Mouse (Mus musculus) heart, embryonic 12.5 days (tissue): ENCODE data around the gene Irf2. TPM values are rescaled to one million over a fixed set of nuclear protein-coding genes. Genes with fewer than 3 reads are reported as not detected.
"Not testable (repeated sequence)": the region's sequence is repeated elsewhere in the genome, so short reads cannot be mapped to it uniquely, and the experiment has no call there.

Source experiments
- ATAC-seq: fragments of 200-750 bp; cut with Nextera tagmentation; 2 replicates; pipeline ENCODE4 v1.8.0; 2017; ENCODE audit warnings: moderate TSS enrichment, moderate library complexity; ENCODE audit not compliant: insufficient number of reproducible peaks, low FRiP score
- H3K27ac ChIP-seq: fragments of 300-500 bp; sonication (generic); 2 replicates; pipeline ENCODE4 v1.5.1; 2016; ENCODE audit warnings: mild to moderate bottlenecking, moderate library complexity; ENCODE audit not compliant: poor library complexity, severe bottlenecking
- H3K27me3 ChIP-seq: fragments of 300-500 bp; sonication (generic); replicated peaks from 2 replicates; pipeline ENCODE4 v1.6.1; 2016; ENCODE audit warnings: mild to moderate bottlenecking, moderate library complexity
- H3K36me3 ChIP-seq: fragments of 300-500 bp; sonication (generic); 2 replicates; pipeline ENCODE4 v1.6.1; 2016; ENCODE audit warnings: mild to moderate bottlenecking, moderate library complexity
- H3K4me1 ChIP-seq: fragments of 300-500 bp; sonication (generic); replicated peaks from 2 replicates; pipeline ENCODE4 v1.6.1; 2016; ENCODE audit warnings: mild to moderate bottlenecking
- H3K4me2 ChIP-seq: fragments of 300-500 bp; sonication (generic); 2 replicates; pipeline ENCODE4 v1.6.1; 2016; ENCODE audit warnings: mild to moderate bottlenecking, moderate library complexity
- H3K4me3 ChIP-seq: fragments of 300-500 bp; sonication (generic); 2 replicates; pipeline ENCODE4 v1.5.1; 2016; ENCODE audit warnings: mild to moderate bottlenecking
- H3K9ac ChIP-seq: fragments of 300-500 bp; sonication (generic); 2 replicates; pipeline ENCODE4 v1.6.1; 2016; ENCODE audit warnings: mild to moderate bottlenecking, moderate library complexity
- H3K9me3 ChIP-seq: fragments of 300-500 bp; sonication (generic); replicated peaks from 2 replicates; pipeline ENCODE4 v1.6.1; 2016; ENCODE audit warnings: mild to moderate bottlenecking, moderate library complexity
- WGBS: fragments of 180-500 bp; shearing (Covaris S2); methylation state at CpG from one replicate; pipeline ENCODE4 v1.1.7; 2016; 5-methylcytosine and 5-hydroxymethylcytosine counted together
- polyA plus RNA-seq: library from polyadenylated mRNA; unstranded; fragments of >200 nt; fragmentation: Nextera tagmentation; extraction: Ambion mirVana; gene quantifications from 2 replicates; pipeline ENCODE4 v1.2.1, GENCODE M21; 2016

Irf2 gene
- polyA plus RNA-seq, 1 experiment from 2014 or later: 12.5 TPM

DNA sequence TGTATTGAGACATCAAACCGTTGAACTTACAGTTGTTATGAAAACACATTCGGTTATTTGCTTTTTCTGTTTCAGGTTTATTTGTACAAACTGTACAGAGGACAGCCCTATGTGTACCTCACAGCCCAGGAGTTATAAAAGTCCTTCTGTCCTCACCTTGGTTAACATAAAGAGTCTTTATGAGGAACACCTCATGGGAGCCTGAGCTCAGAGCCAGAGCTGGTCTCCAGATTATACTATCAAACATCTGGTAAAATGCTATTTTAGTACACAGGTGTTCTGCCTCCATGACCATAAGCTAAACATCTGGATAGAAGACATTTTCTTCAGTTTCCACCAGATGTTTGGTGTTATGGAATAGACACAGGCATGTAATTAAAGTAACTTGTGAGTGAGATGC is 13.1 kb upstream of the Irf2 start:
- Histone ChIP-seq H3K9me3 (no peaks in the 10 kb centered on the region), H3K4me3 (no peak overlapping the region), H3K27me3 (no peaks in the 10 kb centered on the region), H3K4me1 (0 out of 2 replicates have a peak, but pooled peaks cover 3% of the 10 kb centered on the region), H3K9ac (no peak overlapping the region), H3K36me3 (no peaks in the 10 kb centered on the region), H3K27ac (no peak overlapping the region), H3K4me2 (no peak overlapping the region)
- ATAC-seq: no peak
- 85% methylated on average over 2 of the region's 2 CpGs for WGBS

DNA sequence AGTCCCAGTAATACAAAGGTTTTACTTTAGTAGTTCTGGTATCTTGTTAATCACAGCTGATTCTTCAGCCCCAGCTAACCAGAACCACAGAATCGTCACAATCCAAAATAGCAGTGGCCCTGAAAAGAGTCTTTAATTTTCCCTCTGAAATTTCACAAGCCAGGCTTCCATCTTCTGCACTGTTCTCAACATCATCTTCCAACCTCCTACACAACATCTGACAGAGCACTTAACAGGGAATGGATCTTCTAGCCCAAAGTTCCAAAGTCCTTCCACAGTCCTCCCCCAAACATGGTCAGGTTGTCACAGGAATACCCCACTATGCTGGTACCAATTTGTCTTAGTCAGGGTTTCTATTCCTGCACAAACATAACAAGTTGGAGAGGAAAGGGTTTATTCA is 9.9 kb upstream of the Irf2 start:
- not testable (repeated sequence) for H3K4me1 ChIP-seq, ATAC-seq, H3K27me3 ChIP-seq, H3K9ac ChIP-seq, H3K36me3 ChIP-seq, H3K27ac ChIP-seq, H3K4me2 ChIP-seq, H3K9me3 ChIP-seq, H3K4me3 ChIP-seq
- WGBS: 77% methylated on average over 1 of the region's 1 CpGs

DNA sequence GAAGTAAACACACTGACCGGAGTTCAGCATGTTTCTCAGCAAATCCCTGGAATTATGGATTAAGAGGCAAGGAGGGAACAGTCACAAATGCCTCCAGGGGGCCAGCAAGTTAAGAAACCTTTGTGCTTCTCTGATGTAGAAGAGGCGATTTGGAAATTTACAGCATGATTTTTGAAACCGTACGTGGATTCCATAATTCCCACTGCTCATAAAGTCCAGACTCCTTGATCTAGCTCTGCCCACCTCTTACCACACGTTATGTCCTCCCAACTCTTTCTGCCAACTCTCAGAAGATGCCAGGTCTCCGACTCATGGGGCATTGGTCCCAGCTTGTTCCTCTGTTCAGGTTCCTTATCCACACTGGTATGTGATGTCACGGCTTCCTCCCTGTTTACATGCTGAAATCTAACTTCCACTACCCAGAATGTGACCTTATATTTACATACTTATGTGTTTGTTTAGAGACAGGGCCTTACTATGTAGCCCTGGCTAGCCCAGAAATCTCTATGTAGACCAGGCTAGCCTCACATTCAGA is 7.1 kb upstream of the Irf2 start:
- ATAC-seq: no peak
- no peak overlapping the region for H3K9ac ChIP-seq
- H3K4me3 ChIP-seq: no peak overlapping the region
- 82% methylated on average over 7 of the region's 7 CpGs for WGBS
- H3K9me3 ChIP-seq: no peaks in the 10 kb centered on the region
- H3K36me3 ChIP-seq: no peaks in the 10 kb centered on the region
- H3K27ac ChIP-seq: no peak overlapping the region
- H3K4me2 ChIP-seq: no peak overlapping the region
- H3K4me1 ChIP-seq: peaks cover 3% of the 10 kb centered on the region
- H3K27me3 ChIP-seq: no peaks in the 10 kb centered on the region

DNA sequence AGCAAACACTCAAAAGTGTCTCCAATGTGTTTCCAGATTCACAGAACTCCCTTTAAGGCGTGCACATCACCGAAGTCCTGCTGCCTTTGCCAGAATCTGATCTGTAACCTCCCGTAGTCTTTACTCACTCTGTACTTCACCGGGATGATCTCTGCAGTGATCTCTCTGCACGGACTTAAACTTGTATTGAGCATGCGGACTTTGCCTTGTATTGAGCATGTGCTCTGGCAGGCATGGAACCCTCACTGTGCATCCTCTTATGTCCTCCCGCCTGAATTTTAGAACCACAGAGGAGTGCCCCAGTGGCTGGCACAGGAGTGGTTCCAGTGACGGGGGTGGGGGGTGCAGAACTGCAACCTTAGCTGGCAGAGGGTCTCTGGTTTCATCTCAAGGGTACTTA is 5.9 kb upstream of the Irf2 start:
- Histone ChIP-seq H3K36me3 (no peaks in the 10 kb centered on the region), H3K27me3 (no peaks in the 10 kb centered on the region), H3K27ac (no peak overlapping the region), H3K4me1 (peaks cover 12% of the 10 kb centered on the region), H3K9me3 (no peaks in the 10 kb centered on the region), H3K4me3 (no peak overlapping the region), H3K4me2 (no peak overlapping the region), H3K9ac (no peak overlapping the region)
- 76% methylated on average over 8 of the region's 8 CpGs for WGBS
- no peak for ATAC-seq

DNA sequence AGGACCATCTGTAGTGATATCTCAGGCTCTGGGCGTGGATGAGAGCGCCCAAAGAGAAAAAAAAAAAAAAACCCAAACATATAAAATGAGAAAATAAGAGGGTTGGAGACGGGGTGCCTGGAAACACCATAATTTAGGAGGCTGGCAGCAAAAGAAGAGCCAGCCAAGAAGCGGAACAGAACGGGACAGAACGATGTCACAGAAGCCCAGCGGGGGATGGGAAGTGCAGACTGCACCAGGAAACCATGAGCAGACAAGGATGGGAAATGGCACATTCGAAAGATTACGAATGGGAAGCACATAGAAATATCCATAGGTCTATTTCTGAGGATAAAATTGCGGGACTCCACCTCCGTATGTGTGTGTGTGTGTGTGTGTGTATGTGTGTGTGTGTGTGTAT is 4.0 kb upstream of the Irf2 start:
- H3K9ac ChIP-seq: no peak overlapping the region
- no peak for ATAC-seq
- no peaks in the 10 kb centered on the region for H3K27me3 ChIP-seq
- no peaks in the 10 kb centered on the region for H3K9me3 ChIP-seq
- no peak overlapping the region for H3K4me3 ChIP-seq
- H3K36me3 ChIP-seq: no peaks in the 10 kb centered on the region
- peaks cover 15% of the 10 kb centered on the region for H3K4me1 ChIP-seq
- no peak overlapping the region for H3K27ac ChIP-seq
- WGBS: 78% methylated on average over 11 of the region's 11 CpGs
- no peak overlapping the region for H3K4me2 ChIP-seq

DNA sequence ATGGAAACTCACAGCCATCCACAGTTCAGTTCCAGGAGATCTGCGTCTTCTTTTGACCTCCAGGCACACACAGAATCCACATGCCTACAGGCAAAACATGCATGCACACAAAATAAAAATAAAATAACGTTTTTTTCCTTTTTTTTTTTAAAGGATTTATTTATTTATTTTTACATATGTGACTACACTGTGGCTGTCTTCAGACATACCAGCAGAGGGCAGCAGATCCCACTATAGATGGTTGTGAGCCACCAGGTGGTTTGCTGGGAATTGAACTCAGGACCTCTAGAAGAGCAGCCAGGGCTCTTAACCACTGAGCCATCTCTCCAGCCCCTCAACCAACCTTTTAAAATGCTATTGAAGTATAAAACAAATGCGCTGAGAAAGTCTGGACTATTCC is 3.3 kb upstream of the Irf2 start:
- H3K4me3 ChIP-seq: no peak overlapping the region
- no peak overlapping the region for H3K4me2 ChIP-seq
- H3K9ac ChIP-seq: no peak overlapping the region
- no peaks in the 10 kb centered on the region for H3K27me3 ChIP-seq
- no peaks in the 10 kb centered on the region for H3K9me3 ChIP-seq
- peaks cover 15% of the 10 kb centered on the region for H3K4me1 ChIP-seq
- no peak overlapping the region for H3K27ac ChIP-seq
- WGBS: 73% methylated on average over 3 of the region's 3 CpGs
- no peaks in the 10 kb centered on the region for H3K36me3 ChIP-seq
- no peak for ATAC-seq

DNA sequence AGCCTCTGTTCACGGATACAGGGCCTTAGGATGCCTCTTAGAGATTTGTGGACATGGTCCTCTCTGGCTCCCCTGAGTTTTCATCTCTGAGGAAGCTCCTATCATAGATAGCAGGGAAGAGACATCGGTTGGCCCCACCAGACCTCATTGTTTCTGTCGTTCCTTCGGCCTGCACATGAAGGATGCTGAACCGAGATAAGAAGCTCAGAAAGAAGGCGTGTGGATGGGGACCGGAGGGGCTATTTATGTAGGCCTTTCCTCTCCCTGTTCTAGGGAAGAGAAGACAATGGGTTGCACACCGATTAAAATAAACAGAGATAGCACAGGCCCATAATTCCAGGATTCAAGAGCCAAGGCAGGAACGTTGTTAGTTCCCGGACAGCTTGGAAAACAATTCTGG is 2.1 kb upstream of the Irf2 start:
- no peak for ATAC-seq
- WGBS: 50% methylated on average over 10 of the region's 10 CpGs
- H3K4me1 ChIP-seq: peaks cover 22% of the 10 kb centered on the region
- no peaks in the 10 kb centered on the region for H3K27me3 ChIP-seq
- no peak overlapping the region for H3K4me2 ChIP-seq
- H3K27ac ChIP-seq: no peak overlapping the region
- no peaks in the 10 kb centered on the region for H3K9me3 ChIP-seq
- H3K9ac ChIP-seq: no peak overlapping the region
- H3K4me3 ChIP-seq: no peak overlapping the region
- H3K36me3 ChIP-seq: no peaks in the 10 kb centered on the region

DNA sequence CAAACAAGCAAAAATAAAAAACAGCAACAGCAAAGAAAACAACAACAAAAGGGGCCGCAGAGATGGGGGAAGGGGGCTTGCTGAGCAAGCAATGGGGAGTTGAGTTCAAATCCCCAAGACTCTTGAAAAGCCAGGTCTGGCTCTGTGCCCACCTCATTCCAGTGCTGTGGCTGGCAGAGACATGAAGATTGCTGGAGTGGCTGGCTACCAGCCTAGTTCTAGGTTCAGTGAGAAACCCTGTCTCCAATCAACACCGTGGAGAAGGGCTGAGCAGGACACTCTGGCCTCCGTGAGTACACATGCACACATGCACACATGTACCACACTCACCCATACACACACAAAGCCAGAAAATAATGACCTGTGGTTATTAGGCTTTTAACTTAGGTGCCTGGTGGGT is 1.6 kb upstream of the Irf2 start:
- Histone ChIP-seq H3K36me3 (no peaks in the 10 kb centered on the region), H3K27ac (peak overlapping the region; percentile 92; the same call in 1 of the 2 replicates), H3K9me3 (no peaks in the 10 kb centered on the region), H3K4me1 (peaks cover 26% of the 10 kb centered on the region), H3K9ac (no peak overlapping the region), H3K4me2 (peak overlapping the region; percentile 69), H3K27me3 (no peaks in the 10 kb centered on the region), H3K4me3 (peak overlapping the region; percentile 86; the same call in 1 of the 2 replicates)
- no peak for ATAC-seq
- WGBS: 58% methylated on average over 3 of the region's 3 CpGs

DNA sequence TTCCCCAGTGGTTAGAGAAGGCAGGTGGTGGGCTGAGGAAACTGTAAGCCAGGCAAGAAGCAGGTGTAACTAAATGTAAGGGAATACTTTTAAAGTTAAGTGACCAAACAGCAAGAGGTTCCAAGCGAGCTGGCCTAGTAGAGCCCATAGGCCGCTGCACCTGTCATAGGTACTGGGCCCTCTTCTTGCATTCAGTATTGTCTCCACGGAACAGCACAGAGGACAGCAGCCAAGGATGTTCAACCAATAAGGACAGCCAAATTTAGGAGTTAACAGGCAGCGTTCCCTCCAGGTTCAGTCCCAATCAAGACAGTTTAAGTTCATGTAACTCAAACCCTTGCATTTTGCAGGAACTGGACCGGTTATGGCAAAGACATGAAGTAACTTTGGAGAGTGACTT is 931 bp upstream of the Irf2 start:
- ATAC-seq: no peak
- no peaks in the 10 kb centered on the region for H3K27me3 ChIP-seq
- 34% methylated on average over 5 of the region's 5 CpGs for WGBS
- H3K36me3 ChIP-seq: no peaks in the 10 kb centered on the region
- H3K4me3 ChIP-seq: peak overlapping the region; percentile 86
- no peaks in the 10 kb centered on the region for H3K9me3 ChIP-seq
- H3K4me1 ChIP-seq: peaks cover 26% of the 10 kb centered on the region
- H3K27ac ChIP-seq: peak overlapping the region; percentile 92
- H3K4me2 ChIP-seq: peak overlapping the region; percentile 69
- H3K9ac ChIP-seq: peak overlapping the region; percentile 98

DNA sequence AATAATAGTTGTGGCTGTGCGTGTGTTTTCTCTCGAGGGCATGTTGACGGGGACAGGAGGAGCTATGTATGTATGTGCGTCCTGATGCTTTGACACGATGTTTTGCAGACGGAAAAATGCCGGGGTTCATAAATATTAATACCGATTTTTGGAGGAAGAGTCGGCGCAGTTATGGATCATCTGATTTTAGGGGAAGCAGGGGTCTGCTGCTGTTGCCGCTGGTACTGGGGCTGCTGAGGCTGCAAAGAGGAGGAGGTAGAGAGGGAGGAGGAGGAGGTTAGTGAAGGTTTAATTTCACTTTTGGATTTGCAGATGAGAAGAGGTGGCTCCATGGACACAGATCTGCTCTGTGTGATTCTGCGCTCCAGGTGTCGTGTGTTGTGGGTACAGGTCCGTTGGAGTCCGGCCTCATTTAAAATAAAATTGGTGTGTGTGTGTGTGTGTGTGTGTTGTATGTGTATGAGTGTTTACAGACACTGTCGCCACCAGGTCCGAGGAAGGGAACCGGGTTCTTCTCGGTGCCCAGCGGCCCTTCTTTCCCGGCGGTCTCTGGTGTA is 502 bp downstream of the Irf2 start:
- Histone ChIP-seq H3K27me3 (no peaks in the 10 kb centered on the region), H3K4me2 (peak overlapping the region; percentile 69), H3K4me1 (peaks cover 26% of the 10 kb centered on the region), H3K9ac (peak overlapping the region; percentile 98), H3K27ac (peak overlapping the region; percentile 92), H3K36me3 (no peaks in the 10 kb centered on the region), H3K4me3 (peak overlapping the region; percentile 86), H3K9me3 (no peaks in the 10 kb centered on the region)
- ATAC-seq: no peak
- under 1% methylated on average over 22 of the region's 22 CpGs for WGBS

DNA sequence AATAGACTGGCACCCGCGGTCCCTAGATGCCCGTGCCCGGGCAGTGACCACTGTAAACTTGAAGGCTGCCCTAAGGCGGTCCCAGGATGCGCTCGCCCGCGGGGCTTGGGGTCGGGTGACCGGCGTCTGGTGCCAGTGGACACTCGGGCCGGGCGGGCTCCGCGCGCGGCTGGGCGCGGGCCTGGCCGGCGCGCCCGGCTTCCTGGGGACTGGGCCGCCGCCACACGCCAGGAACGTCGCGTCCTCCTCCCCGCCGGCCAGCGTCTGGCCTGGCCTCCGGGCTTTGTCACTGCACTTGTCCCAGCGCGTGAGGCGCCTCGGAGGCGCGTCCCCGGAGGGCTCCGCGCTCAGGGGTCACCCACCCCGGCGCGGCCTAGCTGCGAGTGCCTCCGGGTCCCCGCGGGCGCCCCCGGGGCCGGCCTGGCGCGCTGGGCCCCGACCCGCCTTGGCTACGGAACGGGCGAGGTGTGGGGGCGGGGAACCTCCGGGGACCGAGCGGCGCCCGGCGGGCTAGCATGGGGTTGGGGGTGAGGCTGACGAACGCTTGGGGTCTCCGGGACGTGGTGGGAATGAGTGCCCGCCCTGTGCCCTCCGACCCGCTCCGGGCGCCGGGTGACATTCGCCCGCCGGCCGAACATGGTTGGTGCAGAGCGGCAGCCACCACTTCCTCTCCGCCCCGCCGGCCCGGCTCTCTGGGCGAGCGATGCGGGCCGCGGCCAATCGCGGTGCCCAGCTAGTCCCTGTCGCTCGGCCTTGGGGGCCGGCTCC is 1.2 kb downstream of the Irf2 start:
- WGBS: under 1% methylated on average over 97 of the region's 97 CpGs
- peak overlapping the region; percentile 69 for H3K4me2 ChIP-seq
- peak; percentile 71 for ATAC-seq
- H3K9me3 ChIP-seq: no peaks in the 10 kb centered on the region
- peak overlapping the region; percentile 92 for H3K27ac ChIP-seq
- H3K27me3 ChIP-seq: no peaks in the 10 kb centered on the region
- H3K9ac ChIP-seq: peak overlapping the region; percentile 98
- peak overlapping the region; percentile 86 for H3K4me3 ChIP-seq
- H3K36me3 ChIP-seq: no peaks in the 10 kb centered on the region
- peaks cover 26% of the 10 kb centered on the region for H3K4me1 ChIP-seq
